Mouse (Mus musculus): ENCODE results near the gene Klk7. TPM values are rescaled to one million over a fixed set of nuclear protein-coding genes. Genes with fewer than 3 reads are reported as not detected.

The Klk7 gene
- polyA plus RNA-seq, 1 experiment from 2014 or later, result 0.11 TPM

- H3K4me2 ChIP-seq (replicated peaks; ENCODE audit: low read depth, low read length), result no peak overlapping the region
- H3K4me3 ChIP-seq (ENCODE audit: low read depth, low read length), result no peak overlapping the region
- no peak overlapping the region for H3K9ac ChIP-seq (ENCODE audit: low read depth, low read length)
- H3K27ac ChIP-seq (ENCODE audit: low read depth, low read length), result no peak overlapping the region
- H3K4me1 ChIP-seq (replicated peaks; ENCODE audit: control insufficient read depth, insufficient read depth, low read length), result no peaks in the 10 kb centered on the region
- DNase-seq (ENCODE audit: low spot score) (no peak), ATAC-seq (ENCODE audit: low FRiP score) (no peak)
- H3K36me3 ChIP-seq (ENCODE audit: control insufficient read depth, insufficient read depth, low read length), result no peaks in the 10 kb centered on the region
- H3K9me3 ChIP-seq (ENCODE audit: control insufficient read depth, low read length), result no peaks in the 10 kb centered on the region
- no peaks in the 10 kb centered on the region for H3K27me3 ChIP-seq (ENCODE audit: control insufficient read depth, insufficient read depth, low read length)
Observed at GRCm38 (mm10) chr7:43816746-43817145, 5.7 kb downstream of the Klk7 start.

- H3K36me3 ChIP-seq (ENCODE audit: control insufficient read depth, insufficient read depth, low read length), result no peaks in the 10 kb centered on the region
- H3K9me3 ChIP-seq (ENCODE audit: control insufficient read depth, low read length), result no peaks in the 10 kb centered on the region
- DNase-seq (ENCODE audit: low spot score) (no peak), ATAC-seq (ENCODE audit: low FRiP score) (no peak)
- H3K27me3 ChIP-seq (ENCODE audit: control insufficient read depth, insufficient read depth, low read length), result no peaks in the 10 kb centered on the region
- H3K9ac ChIP-seq (ENCODE audit: low read depth, low read length), result no peak overlapping the region
- no peaks in the 10 kb centered on the region for H3K4me1 ChIP-seq (replicated peaks; ENCODE audit: control insufficient read depth, insufficient read depth, low read length)
- 89% methylated on average over 7 of the region's 7 CpGs for WGBS
- H3K27ac ChIP-seq (ENCODE audit: low read depth, low read length), result no peak overlapping the region
- no peak overlapping the region for H3K4me3 ChIP-seq (ENCODE audit: low read depth, low read length)
- no peak overlapping the region for H3K4me2 ChIP-seq (replicated peaks; ENCODE audit: low read depth, low read length)
Observed at GRCm38 (mm10) chr7:43821581-43821980, 10.5 kb downstream of the Klk7 start.

- Histone ChIP-seq H3K4me3 (ENCODE audit: low read depth, low read length) (no peak within 1 kb of the TSS), H3K36me3 (ENCODE audit: control insufficient read depth, insufficient read depth, low read length) (no peaks in the 10 kb centered on the region), H3K27ac (ENCODE audit: low read depth, low read length) (no peak within 1 kb of the TSS), H3K4me2 (replicated peaks; ENCODE audit: low read depth, low read length) (no peak within 1 kb of the TSS), H3K9ac (ENCODE audit: low read depth, low read length) (no peak within 1 kb of the TSS), H3K9me3 (ENCODE audit: control insufficient read depth, low read length) (no peaks in the 10 kb centered on the region), H3K4me1 (replicated peaks; ENCODE audit: control insufficient read depth, insufficient read depth, low read length) (no peaks in the 10 kb centered on the region), H3K27me3 (ENCODE audit: control insufficient read depth, insufficient read depth, low read length) (no peaks in the 10 kb centered on the region)
- WGBS, result 78% methylated on average over 10 of the region's 10 CpGs
- ATAC-seq (ENCODE audit: low FRiP score), result no peak
- no peak for DNase-seq (ENCODE audit: low spot score)
Observed at GRCm38 (mm10) chr7:43824199-43824598, 13.1 kb downstream of the Klk7 start, which contains the start of gene Klk6. Gene Klk6 (plus strand): TSS chr7:43824499.

- Histone ChIP-seq H3K36me3 (ENCODE audit: control insufficient read depth, insufficient read depth, low read length) (no peaks in the 10 kb centered on the region), H3K9ac (ENCODE audit: low read depth, low read length) (no peak overlapping the region), H3K4me1 (replicated peaks; ENCODE audit: control insufficient read depth, insufficient read depth, low read length) (no peaks in the 10 kb centered on the region), H3K27me3 (ENCODE audit: control insufficient read depth, insufficient read depth, low read length) (no peaks in the 10 kb centered on the region), H3K27ac (ENCODE audit: low read depth, low read length) (no peak overlapping the region), H3K4me3 (ENCODE audit: low read depth, low read length) (no peak overlapping the region), H3K9me3 (ENCODE audit: control insufficient read depth, low read length) (no peaks in the 10 kb centered on the region), H3K4me2 (replicated peaks; ENCODE audit: low read depth, low read length) (no peak overlapping the region)
- no peak for ATAC-seq (ENCODE audit: low FRiP score)
- DNase-seq (ENCODE audit: low spot score), result no peak
- WGBS, result 90% methylated on average over 5 of the region's 5 CpGs
Observed at GRCm38 (mm10) chr7:43826056-43826455, 15.0 kb downstream of the Klk7 start.

GRCm38 (mm10) chr7:43827706-43828105 is 16.6 kb downstream of the Klk7 start:
- WGBS, result 83% methylated on average over 4 of the region's 4 CpGs
- no peaks in the 10 kb centered on the region for H3K27me3 ChIP-seq (ENCODE audit: control insufficient read depth, insufficient read depth, low read length)
- no peak overlapping the region for H3K4me3 ChIP-seq (ENCODE audit: low read depth, low read length)
- H3K9ac ChIP-seq (ENCODE audit: low read depth, low read length), result no peak overlapping the region
- H3K27ac ChIP-seq (ENCODE audit: low read depth, low read length), result no peak overlapping the region
- no peaks in the 10 kb centered on the region for H3K36me3 ChIP-seq (ENCODE audit: control insufficient read depth, insufficient read depth, low read length)
- no peaks in the 10 kb centered on the region for H3K4me1 ChIP-seq (replicated peaks; ENCODE audit: control insufficient read depth, insufficient read depth, low read length)
- no peak for DNase-seq (ENCODE audit: low spot score)
- H3K9me3 ChIP-seq (ENCODE audit: control insufficient read depth, low read length), result no peaks in the 10 kb centered on the region
- H3K4me2 ChIP-seq (replicated peaks; ENCODE audit: low read depth, low read length), result no peak overlapping the region
- no peak for ATAC-seq (ENCODE audit: low FRiP score)

- 92% methylated on average over 8 of the region's 8 CpGs for WGBS
Observed at GRCm38 (mm10) chr7:43829006-43829405, 17.9 kb downstream of the Klk7 start.

GRCm38 (mm10) chr7:43841701-43842100 is 30.6 kb downstream of the Klk7 start, which contains the start of gene Klk5:
Gene Klk5 (plus strand): TSS chr7:43841971.
- H3K27ac ChIP-seq (ENCODE audit: low read depth, low read length), result no peak within 1 kb of the TSS
- no peak within 1 kb of the TSS for H3K9ac ChIP-seq (ENCODE audit: low read depth, low read length)
- no peak within 1 kb of the TSS for H3K4me3 ChIP-seq (ENCODE audit: low read depth, low read length)
- WGBS, result 57% methylated on average over 3 of the region's 3 CpGs
- no peak within 1 kb of the TSS for H3K4me2 ChIP-seq (replicated peaks; ENCODE audit: low read depth, low read length)
- DNase-seq (ENCODE audit: low spot score) (no peak), ATAC-seq (ENCODE audit: low FRiP score) (no peak)
- H3K4me1 ChIP-seq (replicated peaks; ENCODE audit: control insufficient read depth, insufficient read depth, low read length), result no peaks in the 10 kb centered on the region
- H3K9me3 ChIP-seq (ENCODE audit: control insufficient read depth, low read length), result no peaks in the 10 kb centered on the region
- H3K36me3 ChIP-seq (ENCODE audit: control insufficient read depth, insufficient read depth, low read length), result no peaks in the 10 kb centered on the region
- no peaks in the 10 kb centered on the region for H3K27me3 ChIP-seq (ENCODE audit: control insufficient read depth, insufficient read depth, low read length)

More at GRCm38 (mm10) chr7:43829006-43829405, 17.9 kb downstream of the Klk7 start:
- Histone ChIP-seq H3K27me3 (ENCODE audit: control insufficient read depth, insufficient read depth, low read length) (no peaks in the 10 kb centered on the region), H3K9me3 (ENCODE audit: control insufficient read depth, low read length) (no peaks in the 10 kb centered on the region), H3K9ac (ENCODE audit: low read depth, low read length) (no peak overlapping the region), H3K4me2 (replicated peaks; ENCODE audit: low read depth, low read length) (no peak overlapping the region), H3K36me3 (ENCODE audit: control insufficient read depth, insufficient read depth, low read length) (no peaks in the 10 kb centered on the region), H3K27ac (ENCODE audit: low read depth, low read length) (no peak overlapping the region), H3K4me1 (replicated peaks; ENCODE audit: control insufficient read depth, insufficient read depth, low read length) (no peaks in the 10 kb centered on the region), H3K4me3 (ENCODE audit: low read depth, low read length) (no peak overlapping the region)
- DNase-seq (ENCODE audit: low spot score), result no peak
- ATAC-seq (ENCODE audit: low FRiP score), result no peak

- H3K36me3 ChIP-seq (ENCODE audit: control insufficient read depth, insufficient read depth, low read length), result no peaks in the 10 kb centered on the region
- DNase-seq (ENCODE audit: low spot score) (no peak), ATAC-seq (ENCODE audit: low FRiP score) (no peak)
- H3K4me1 ChIP-seq (replicated peaks; ENCODE audit: control insufficient read depth, insufficient read depth, low read length), result no peaks in the 10 kb centered on the region
- H3K4me3 ChIP-seq (ENCODE audit: low read depth, low read length), result no peak overlapping the region
- no peak overlapping the region for H3K4me2 ChIP-seq (replicated peaks; ENCODE audit: low read depth, low read length)
- no peak overlapping the region for H3K27ac ChIP-seq (ENCODE audit: low read depth, low read length)
- no peaks in the 10 kb centered on the region for H3K9me3 ChIP-seq (ENCODE audit: control insufficient read depth, low read length)
- H3K9ac ChIP-seq (ENCODE audit: low read depth, low read length), result no peak overlapping the region
- no peaks in the 10 kb centered on the region for H3K27me3 ChIP-seq (ENCODE audit: control insufficient read depth, insufficient read depth, low read length)
- 89% methylated on average over 4 of the region's 4 CpGs for WGBS
Observed at GRCm38 (mm10) chr7:43843801-43844200, 32.7 kb downstream of the Klk7 start.

- Histone ChIP-seq H3K4me2 (replicated peaks; ENCODE audit: low read depth, low read length) (no peak overlapping the region), H3K4me3 (ENCODE audit: low read depth, low read length) (no peak overlapping the region), H3K9me3 (ENCODE audit: control insufficient read depth, low read length) (no peaks in the 10 kb centered on the region), H3K4me1 (replicated peaks; ENCODE audit: control insufficient read depth, insufficient read depth, low read length) (no peaks in the 10 kb centered on the region), H3K36me3 (ENCODE audit: control insufficient read depth, insufficient read depth, low read length) (no peaks in the 10 kb centered on the region), H3K9ac (ENCODE audit: low read depth, low read length) (no peak overlapping the region), H3K27me3 (ENCODE audit: control insufficient read depth, insufficient read depth, low read length) (no peaks in the 10 kb centered on the region), H3K27ac (ENCODE audit: low read depth, low read length) (no peak overlapping the region)
- 92% methylated on average over 6 of the region's 6 CpGs for WGBS
- no peak for ATAC-seq (ENCODE audit: low FRiP score)
- DNase-seq (ENCODE audit: low spot score), result no peak
Observed at GRCm38 (mm10) chr7:43851616-43852015, 40.5 kb downstream of the Klk7 start.
